Mouse (Mus musculus) cerebellum, adult 2 months (tissue): ENCODE measurements at regions not wholly inside any gene's neighbourhood (a gene's known extent, or its start where the extent isn't known, plus 50 kb on each side); places are given as distances from the start of the nearest gene placed in this dataset.

Source experiments
- CTCF ChIP-seq: fragments of 200-500 bp; IDR thresholded peaks from 2 replicates; pipeline ENCODE4 v1.5.1; 2011; ENCODE audit warnings: low read depth, mild to moderate bottlenecking, control low read depth, low read length, moderate library complexity, borderline replicate concordance; ENCODE audit not compliant: insufficient read depth
- POLR2A ChIP-seq: fragments of 200-500 bp; IDR thresholded peaks from 2 replicates; pipeline ENCODE4 v1.6.1; 2011; ENCODE audit warnings: low read length, control low read depth, borderline replicate concordance; ENCODE audit not compliant: insufficient read depth

GRCm38 (mm10) chr2:161177355-161178021 lies 68.6 kb upstream of the Chd6 start:
- TF ChIP-seq POLR2A: no peak
- peak; percentile 46; the same call in 1 of the 2 replicates for TF ChIP-seq CTCF
